Mouse (Mus musculus): ENCODE results near the gene Kazn.

DNA sequence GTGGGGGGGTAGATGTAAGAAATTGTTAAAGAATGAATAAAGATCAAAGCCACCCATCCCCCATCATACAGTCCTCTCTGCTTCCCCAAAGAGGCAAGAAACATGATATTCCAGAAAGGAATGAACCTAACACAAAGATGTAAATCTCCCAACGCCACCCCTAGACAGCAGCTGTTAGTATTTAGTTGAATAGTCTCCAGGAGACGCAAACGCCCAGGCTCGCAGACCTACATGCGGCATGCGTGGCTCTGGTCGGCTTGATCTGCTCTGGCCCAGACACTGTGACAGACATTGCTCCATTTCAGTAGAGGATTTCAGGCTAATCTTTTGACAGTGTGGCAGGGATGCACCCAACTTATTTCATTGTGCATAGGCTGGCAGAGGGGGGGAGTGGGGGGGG is 120.7 kb downstream of the Kazn start:
- TF ChIP-seq CTCF (IDR thresholded peaks at IDR 0.05; ENCODE audit: low read depth) (no peak), EP300 (IDR thresholded peaks at IDR 0.05; ENCODE audit: low read depth) (no peak)

Measured in liver, postnatal 0 days (tissue).